Mouse (Mus musculus) heart, adult 9 months (tissue): ENCODE measurements around the gene 1700020D05Rik.

ENCODE experiments used
- DNase-seq, 2 experiments: peaks; one replicate each; pipeline ENCODE4 v3.0.0; 2022; ENCODE audit warnings: low spot score in 2 of 2

The 1700020D05Rik gene

DNA sequence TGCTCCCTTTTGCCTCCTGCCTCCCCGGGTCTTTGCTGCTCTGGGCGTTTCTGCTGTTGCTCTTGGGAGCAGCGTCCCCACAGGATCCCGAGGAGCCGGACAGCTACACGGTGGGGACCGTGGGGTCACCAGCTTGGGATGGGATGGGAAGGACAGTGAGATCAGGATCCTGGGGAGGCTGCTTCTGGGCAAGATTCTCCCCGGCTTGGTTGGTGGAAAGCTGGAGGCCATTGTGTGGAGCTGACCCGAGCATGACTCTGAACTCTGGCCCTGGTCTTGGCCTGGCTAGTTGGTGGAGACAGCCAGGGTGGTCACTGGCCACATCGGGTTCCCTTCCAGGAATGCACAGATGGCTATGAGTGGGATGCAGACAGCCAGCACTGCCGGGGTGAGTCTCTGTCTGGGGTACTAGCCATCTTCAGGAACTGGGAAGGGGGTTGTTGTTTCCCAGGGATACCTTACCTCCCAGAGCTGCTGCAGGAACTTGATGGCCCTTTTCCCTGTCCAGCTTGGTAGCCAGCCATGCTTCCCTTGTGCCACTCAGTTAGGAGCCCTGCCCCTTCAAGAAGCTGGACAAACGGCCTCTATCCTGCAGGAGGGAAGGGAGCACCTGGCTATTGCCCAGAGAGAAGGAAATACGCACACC is 28.4 kb downstream of the 1700020D05Rik start:
- no peak for DNase-seq

DNA sequence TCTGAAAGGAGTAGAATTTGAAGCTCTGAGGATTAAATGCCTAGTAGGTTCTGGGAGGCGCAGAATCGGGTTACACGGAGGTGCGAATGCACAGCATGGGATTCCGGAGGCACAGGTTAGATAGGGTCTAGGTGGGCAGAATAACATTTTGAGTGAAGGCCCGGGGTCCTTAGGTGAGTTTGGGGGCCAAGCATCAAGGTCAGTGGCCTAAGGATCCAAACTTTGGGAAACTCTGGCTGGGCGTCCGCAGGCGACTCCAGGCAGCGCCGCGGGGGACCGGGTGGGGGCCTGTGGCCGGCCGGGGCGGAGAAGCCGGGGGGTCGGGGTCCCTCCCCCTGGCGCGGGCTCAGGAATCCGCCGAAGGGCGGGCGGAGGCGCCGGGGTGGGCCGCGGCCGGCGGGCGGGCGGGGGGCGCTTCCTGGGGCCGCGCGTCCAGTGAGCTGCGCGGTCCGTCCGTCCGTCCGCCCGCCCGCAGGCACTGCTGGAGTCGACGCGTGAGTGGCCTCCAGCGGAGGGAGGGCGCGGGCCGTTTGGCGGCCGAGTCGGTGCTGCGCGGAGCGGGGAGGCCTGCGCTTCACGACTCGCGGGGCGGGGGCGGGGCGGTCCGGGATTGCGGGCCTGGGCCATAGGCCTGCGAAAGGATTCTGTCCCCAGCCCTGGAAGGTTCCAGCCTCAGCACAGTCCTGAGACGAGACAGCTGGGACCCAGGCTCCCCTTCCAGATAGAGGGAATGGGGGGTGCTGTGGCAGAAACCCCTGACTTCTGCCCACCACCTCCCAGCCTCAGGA is 29.1 kb downstream of the 1700020D05Rik start:
- peak in 1 of 2 experiments; percentile 37 for DNase-seq

DNA sequence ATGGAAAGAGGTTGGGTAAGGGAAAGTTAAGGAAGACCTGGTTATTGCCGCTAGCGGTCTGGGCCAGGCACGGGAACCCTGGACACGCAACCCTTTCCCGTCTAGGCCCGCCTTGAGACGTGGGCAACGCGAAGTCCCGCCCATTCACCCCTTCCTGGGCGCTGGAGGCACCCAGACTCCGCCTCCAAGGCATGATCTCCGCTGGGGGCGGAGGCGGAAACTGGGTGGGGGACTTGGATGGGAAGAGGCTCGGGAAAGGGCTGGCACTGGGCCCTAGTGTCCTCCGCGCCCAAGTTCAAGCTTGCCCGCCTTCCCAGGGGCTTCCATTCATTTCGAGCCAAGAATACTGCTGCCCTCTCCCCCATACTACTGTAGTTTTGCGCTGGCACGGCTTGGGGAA is 29.9 kb downstream of the 1700020D05Rik start, which contains the start of gene Efemp2:
Gene Efemp2 (plus strand): TSS at position 235 of the 400 bp plus-strand sequence.
- DNase-seq, result peak; percentile 83 to 89

DNA sequence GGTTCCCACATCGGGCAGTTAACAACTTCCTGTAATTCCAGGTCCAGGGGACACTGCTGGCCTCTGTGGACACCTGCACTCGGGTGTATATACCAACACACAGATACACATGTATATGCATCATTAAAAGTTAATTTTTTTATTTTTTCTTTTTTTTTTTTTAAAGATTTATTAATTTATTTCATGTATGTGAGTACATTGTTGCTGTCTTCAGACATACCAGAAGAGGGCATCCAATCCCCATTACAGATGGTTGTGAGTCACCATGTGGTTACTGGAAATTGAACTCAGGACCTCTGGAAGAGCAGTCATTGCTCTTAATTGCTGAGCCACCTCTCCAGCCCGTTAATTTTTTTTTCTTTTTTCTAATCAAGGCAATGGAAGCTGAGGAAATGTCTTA is 30.7 kb downstream of the 1700020D05Rik start:
- DNase-seq, result no peak

DNA sequence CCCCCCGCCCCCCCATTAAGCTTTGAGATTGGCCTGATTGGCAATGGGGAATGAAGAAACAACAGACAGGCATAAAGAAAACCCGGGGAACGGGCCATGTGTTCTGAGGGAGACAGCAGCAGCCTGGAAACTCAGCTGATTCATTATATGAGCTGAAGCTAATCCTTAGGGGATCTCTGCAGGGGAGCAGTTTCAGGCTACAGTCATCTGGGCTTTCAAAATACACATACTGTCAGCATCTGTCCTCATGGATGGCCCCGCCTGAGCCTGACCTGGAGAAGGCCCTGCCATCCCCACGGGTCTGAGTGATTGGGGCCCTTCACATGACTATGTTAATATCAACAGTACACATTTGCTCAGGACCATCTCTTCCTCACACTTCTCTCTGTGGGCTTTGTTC is 31.7 kb downstream of the 1700020D05Rik start:
- DNase-seq, result no peak

DNA sequence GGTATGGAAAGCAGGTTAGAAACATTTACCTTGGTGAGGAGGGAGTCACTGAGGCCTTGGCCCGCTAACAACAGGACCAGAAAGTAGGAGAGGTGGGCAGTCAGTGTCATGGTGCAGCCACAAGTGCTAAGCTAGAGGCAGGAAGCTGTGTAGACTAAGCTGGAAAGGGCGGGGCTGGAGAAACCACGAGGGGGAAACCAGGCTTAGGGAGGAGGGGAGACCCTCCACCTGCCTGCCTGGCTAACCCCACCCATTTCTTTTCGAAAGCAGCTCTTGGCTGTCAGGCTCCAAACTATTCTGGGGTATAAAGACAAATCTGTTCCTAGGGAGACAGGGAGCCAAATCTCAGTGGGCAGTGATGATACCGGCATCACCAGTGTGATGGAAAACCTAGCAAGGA is 35.2 kb downstream of the 1700020D05Rik start, which contains the start of gene Ctsw:
Gene Ctsw (minus strand): TSS at position 134 of the 400 bp plus-strand sequence.
- DNase-seq, result no peak

DNA sequence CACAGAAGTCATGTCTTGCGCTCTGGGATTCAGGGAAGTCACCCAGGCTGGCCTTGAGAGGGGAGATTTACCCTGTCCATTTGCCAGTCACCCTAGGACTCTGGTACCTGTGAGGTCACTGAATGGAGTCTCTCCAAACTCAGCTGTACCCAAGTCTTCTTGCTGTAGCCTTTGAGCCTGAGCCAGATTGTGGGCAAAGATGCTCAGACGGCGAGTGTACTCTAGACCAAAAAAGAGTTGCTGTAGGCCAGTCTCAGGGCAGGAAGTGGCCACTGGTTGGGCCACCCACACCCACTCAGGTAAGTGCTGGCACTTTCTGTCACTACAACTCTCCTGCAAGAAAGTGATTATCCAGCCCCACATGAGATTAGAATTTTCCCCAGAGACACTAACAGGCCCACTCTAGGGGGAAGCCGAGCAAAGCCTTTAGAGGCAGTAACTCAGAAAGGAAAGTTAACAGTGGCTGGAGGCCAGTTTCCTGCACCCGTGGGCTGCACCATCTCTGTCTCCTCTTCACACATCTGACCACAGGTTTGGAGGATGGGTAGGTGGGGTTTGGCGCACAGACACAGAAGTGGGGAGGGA is 36.6 kb downstream of the 1700020D05Rik start:
- DNase-seq, result no peak

DNA sequence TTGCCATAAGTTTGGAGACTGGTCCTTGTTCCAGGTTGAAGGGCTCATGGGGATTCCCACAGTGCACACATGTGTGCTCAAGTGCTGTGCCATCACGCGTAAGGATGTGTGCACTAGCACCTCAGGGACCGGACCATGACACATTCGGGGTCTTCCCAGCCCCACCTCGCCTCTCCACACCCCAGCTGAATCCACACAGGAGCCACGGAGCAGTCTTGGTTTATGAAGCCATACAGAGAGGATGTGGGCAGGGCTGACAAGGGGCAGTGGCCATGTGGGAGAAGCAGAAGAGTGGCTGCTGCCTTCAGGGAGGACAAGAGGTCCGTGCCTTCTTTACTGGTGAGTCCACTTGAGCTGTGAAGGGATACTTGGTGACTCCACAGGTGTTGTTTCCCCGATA is 38.5 kb downstream of the 1700020D05Rik start:
- no peak for DNase-seq

DNA sequence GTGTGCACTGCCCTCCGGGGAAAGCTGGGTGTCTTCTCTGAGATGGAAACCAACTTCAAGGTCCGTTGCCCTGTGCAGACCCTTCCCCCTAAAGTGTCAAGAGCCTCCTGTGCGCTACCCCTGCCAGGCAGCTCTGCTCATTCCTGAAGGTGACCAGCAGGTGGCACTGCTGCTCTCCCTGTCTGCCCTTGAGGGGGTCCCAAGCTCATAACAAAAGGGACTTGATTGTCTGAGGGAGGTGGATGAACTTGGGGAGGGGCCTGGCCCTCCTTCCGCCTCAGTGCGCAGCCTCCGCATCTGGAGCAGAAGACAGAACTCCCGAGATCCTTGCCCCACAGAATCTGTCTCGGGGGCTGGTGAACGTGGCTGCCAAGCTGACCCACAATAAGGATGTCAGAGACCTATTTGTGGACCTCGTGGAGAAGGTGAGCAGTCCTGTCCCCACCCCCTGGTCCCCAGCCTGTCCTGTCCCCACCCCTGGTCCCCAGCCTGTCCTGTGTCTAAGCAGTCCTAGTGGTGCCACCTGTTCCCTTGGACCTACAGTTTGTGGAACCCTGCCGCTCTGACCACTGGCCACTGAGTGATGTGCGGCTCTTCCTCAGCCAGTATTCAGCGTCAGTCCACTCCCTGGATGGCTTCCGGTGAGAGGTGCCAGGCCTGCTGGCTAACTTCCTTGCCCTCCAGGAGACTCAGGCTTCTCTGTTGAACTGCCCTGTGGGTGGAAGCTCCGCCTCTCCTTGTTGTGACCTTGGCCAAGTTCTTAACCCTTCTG is 39.6 kb downstream of the 1700020D05Rik start:
- DNase-seq, result peak in 1 of 2 experiments; percentile 42

DNA sequence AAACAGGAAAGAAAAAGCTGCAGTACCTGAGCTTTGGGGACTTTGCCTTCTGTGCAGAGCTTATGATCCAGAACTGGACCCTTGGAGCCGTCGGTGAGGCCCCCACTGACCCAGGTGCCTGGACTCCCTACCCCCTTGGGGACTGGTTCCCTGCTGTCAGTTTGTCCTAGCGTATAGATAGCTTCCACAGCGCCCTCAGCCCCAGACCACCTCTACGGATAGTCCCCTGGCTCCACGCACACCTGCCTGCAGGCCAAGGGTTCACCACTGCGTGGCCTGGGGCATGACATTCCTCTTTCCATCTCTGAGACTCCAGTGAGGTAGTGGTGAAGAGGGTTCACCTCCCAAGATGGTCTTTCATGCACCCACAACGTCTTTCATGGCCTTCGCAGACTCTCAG is 40.4 kb downstream of the 1700020D05Rik start:
- no peak for DNase-seq

DNA sequence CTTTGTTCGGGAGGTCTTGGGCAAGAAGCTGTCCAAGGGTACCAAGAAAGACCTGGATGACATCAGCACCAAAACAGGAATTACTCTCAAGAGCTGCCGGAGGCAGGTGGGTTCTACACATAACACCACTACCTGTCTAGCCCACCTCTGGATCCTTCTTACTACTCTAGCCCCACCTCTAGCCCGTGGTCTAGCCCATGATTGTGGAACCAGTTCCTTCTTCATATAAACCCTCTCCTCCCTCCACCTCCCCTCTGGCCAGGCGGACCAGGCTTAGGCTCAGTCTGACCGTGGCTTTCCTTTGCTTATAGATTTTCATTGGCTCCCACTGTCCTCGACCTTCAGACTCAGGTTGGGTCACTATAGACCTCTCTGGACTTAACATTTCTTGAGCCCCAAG is 42.2 kb downstream of the 1700020D05Rik start:
- DNase-seq, result no peak

DNA sequence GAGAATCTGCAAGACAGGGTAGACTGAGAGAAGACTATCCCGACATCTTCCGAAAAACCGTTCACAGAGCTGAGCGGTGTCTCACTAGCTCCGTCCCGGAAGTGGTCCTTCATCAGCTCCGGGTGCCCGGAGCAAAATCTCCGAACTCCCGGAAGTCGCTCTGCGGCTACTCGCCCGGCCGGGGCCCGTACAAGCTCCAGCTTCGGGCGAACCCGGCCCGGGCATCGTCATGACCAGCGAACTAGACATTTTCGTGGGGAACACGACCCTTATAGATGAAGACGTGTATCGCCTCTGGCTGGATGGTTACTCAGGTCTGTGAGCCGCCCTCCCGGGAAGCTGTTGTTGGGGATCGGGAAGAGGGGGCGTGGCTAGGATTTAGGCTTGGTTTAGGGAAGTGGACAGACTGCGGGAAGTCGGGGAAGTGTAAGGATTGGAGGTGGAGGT is 43.1 kb downstream of the 1700020D05Rik start, which contains the start of gene Fibp:
Gene Fibp (plus strand): TSS at position 151 of the 447 bp plus-strand sequence.
- peak; percentile 87 to 88 for DNase-seq

DNA sequence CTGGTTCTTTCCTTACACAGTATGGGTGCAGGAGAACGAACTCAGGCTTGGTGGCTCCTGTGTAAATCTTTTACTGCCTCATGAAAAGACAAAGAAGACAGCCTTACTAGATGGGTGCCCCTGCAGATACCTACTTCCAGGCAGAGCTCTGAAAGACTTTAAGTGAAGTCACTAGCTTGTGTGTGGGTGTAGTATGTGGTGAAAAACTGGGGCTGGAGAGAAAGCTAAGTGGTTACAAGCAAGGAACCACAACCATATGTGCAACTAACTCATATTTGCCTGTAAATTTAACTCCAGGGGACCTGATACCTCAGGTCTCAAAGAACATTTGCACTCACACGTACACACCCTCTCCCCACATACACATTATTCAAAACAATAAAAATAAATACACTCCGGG is 43.7 kb downstream of the 1700020D05Rik start:
- DNase-seq, result no peak

DNA sequence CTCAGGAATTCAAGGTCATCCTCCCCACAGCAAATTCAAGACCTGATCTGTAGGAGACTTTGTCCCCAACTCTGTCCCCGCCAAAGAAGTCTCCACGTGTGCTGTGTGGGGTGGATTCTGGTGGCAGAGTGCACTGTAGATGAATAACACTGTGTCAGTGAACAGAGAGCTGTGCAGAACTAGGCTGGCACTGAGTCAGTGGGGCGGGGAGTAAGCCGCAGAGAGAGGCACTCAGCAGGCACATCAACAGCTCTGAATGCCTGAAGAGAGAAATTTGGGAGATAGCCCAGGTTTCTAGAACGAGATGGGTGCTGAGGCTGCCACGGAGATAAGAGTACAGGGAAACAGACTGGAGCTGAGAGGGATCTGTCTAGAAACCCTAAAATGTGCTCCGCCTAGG is 44.6 kb downstream of the 1700020D05Rik start:
- no peak for DNase-seq

DNA sequence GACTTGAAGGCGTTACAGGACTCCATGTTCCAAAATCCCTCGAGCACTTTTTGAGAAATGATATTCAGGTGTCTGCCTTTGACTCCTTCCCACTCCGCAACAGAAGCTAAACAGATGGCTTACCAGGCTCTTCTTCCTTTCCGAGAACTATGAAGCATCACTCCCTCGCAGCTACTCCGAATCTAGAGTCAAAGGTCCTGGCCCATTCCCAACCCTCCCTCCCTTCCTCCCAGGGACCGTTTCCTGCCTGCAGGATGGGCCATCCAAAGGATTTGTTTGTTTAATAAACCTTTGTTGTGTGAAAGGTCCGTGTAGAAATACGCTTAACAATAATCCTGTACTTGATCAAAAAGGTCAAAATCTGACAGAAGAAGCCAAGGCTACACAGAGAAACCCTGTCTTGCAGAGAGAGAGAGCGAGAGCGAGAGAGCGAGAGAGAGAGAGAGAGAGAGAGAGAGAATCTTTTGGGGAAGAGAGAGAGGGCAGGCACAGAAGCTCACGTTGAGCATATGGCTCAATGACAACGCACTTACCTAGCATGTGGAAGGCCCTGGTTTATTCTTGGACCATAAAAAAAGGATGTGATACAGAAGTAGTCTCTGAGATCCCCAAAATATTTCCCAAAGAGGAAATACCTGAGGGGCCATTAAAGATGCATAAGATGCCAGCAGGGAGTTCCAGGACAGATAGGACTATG is 45.7 kb downstream of the 1700020D05Rik start, which contains the start of gene Ccdc85b:
Gene Ccdc85b (minus strand): TSS at position 149 of the 697 bp plus-strand sequence.
- no peak for DNase-seq

DNA sequence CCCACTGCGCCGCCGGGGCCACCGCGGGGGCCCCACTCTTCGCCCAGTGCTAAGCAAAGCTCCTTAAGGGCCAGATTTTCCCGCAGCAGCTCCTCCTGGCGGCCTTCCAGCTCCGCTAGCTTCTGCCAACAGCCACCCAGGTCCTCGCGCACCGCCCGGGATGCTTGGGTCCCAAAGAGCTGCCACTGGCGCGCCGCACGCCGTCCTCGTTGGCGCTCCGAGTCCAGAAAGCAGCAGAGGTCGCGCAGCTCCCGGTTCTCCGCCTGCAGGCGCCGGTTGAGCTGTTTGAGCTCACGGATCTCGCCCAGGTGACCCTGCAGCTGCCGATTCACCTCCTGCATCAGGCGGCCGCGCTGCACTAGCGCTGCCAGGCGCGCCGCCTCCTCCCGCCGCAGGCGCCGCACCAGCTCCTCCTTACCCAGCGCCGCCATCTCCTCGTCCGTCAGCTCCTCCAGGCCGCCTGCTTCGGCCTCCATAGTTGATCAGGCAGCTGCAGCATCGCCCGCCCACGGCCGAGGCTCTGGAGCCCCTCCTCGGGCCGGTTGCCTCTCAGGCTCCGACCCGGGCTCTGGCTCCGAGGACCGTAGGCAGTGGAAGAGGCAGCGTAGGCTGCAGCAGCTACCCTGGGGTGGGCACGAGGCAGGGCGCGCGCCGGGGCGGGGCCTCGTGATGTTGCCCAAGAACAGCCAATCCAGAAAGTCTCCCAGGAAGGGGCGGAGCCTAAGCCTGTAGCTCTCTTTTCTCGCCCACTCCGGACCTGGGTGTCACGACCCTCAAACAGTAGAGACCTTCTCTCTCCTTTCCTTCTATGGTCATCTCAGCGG is 46.5 kb downstream of the 1700020D05Rik start:
- DNase-seq, result peak; percentile 97 to 98

DNA sequence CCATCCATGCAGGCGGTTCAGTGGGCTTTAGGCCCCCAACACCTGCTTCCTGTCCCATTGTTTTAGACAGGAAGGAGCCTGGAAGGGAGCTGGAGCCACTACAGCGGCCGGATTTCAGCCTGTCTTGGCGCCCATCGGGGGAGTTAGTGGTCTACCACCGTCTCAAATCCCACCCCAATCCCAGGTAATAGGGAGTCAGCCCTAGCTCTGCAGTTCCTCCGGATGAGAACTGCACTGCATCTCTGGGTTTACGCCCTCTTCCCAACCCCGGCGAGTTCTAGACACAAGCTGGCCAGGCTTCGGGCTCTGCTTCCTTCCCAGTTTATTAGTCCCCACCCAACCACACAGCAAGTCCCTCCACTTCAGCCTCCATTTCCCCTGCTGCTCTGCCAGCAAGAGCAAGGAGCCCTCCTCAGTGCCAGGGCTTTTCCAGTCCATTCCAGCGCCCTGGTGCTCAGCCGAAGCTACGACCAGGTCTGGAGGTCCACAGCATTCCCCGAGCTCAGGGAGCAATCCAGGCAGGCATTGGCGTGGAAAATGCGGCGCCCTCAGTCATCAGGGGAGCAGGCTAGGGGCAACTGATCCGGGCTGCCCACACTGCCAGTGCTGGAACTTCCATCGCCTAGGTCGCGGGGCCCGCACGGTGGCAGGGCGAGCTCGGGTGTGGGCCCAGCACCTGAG is 47.2 kb downstream of the 1700020D05Rik start:
- DNase-seq, result peak; percentile 62 to 80

DNA sequence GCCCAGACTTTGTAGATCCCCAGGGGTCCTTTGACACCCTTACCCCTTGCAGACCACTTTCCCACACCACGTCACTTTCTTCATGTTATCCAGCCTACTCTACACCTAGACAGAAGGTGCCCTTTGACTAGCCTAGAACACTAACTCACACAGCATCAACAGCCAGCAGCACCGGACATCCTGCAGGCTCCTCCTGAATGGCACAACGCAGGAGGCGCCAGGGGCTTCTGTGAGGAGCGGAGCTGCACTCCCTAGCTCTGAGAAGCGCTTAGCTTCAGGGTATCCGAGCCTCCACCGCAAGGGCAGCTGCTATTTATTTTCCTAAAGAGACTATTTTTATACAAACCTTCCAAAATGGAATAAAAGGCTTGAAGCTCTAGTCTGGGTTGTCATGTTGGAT is 48.0 kb downstream of the 1700020D05Rik start:
- no peak for DNase-seq

DNA sequence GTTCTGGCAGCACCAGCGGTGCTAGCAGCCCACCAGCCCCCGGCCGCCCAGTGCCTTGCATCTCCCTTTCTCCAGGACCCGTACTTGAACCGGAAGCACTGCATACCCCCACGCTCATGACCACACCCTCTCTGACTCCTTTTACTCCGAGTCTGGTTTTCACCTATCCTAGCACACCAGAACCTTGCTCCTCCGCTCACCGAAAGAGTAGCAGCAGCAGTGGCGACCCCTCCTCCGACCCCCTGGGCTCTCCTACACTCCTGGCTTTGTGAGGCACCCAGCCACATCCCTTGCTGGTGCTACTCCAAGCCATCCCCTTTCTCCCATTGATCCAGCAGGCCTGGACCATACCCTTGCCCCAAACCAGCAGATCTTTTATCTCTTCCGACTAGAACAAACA is 48.5 kb downstream of the 1700020D05Rik start:
- no peak for DNase-seq
